Mouse (Mus musculus) neutrophil, adult 5-6 weeks (primary cell): ENCODE measurements at regions not wholly inside any gene's neighbourhood (a gene's known extent, or its start where the extent isn't known, plus 50 kb on each side); places are given as distances from the start of the nearest gene placed in this dataset.

ENCODE experiments used
- ATAC-seq: fragments of 151-379, 151-347 bp; 2 replicates; pipeline ENCODE4 v1.8.0; 2017; ENCODE audit warnings: mild to moderate bottlenecking, moderate TSS enrichment; ENCODE audit not compliant: insufficient number of reproducible peaks, poor library complexity, low FRiP score, severe bottlenecking; ENCODE audit errors: extremely low read depth

GRCm38 (mm10) chr8:77774551-77775335, 50.5 kb upstream of the Ednra start:
- no peak for ATAC-seq

- ATAC-seq = no peak
Measured at GRCm38 (mm10) chr8:77775526-77775925, 51.3 kb upstream of the Ednra start.

- ATAC-seq = no peak
Measured at GRCm38 (mm10) chr8:77777597-77777996, 53.3 kb upstream of the Ednra start.

GRCm38 (mm10) chr8:77785676-77786255, 61.5 kb upstream of the Ednra start:
- no peak for ATAC-seq

GRCm38 (mm10) chr8:77794911-77795310, 70.6 kb upstream of the Ednra start:
- no peak for ATAC-seq

- ATAC-seq = no peak
Measured at GRCm38 (mm10) chr8:77803147-77803903, 79.1 kb upstream of the Ednra start.

- no peak for ATAC-seq
Measured at GRCm38 (mm10) chr8:77804536-77804935, 80.3 kb upstream of the Ednra start.

- no peak for ATAC-seq
Measured at GRCm38 (mm10) chr8:77804956-77805355, 80.7 kb upstream of the Ednra start.

- no peak for ATAC-seq
Measured at GRCm38 (mm10) chr8:77805657-77806056, 81.4 kb upstream of the Ednra start.

- no peak for ATAC-seq
Measured at GRCm38 (mm10) chr8:77814796-77815647, 90.8 kb upstream of the Ednra start.

GRCm38 (mm10) chr8:77815648-77815971, 91.3 kb upstream of the Ednra start:
- no peak for ATAC-seq

- ATAC-seq = no peak
Measured at GRCm38 (mm10) chr8:77816217-77816616, 92.0 kb upstream of the Ednra start.

GRCm38 (mm10) chr8:77825786-77826185, 101.5 kb upstream of the Ednra start:
- no peak for ATAC-seq

GRCm38 (mm10) chr8:77826255-77826654, 102.0 kb upstream of the Ednra start:
- no peak for ATAC-seq

GRCm38 (mm10) chr8:77828079-77828478, 103.8 kb upstream of the Ednra start:
- no peak for ATAC-seq

GRCm38 (mm10) chr8:77829126-77829748, 105.0 kb upstream of the Ednra start:
- no peak for ATAC-seq

GRCm38 (mm10) chr8:77829764-77830163, 105.5 kb upstream of the Ednra start:
- ATAC-seq = no peak

GRCm38 (mm10) chr8:77834283-77834682, 110.0 kb upstream of the Ednra start:
- no peak for ATAC-seq
